Mouse (Mus musculus) embryonic facial prominence, embryonic 11.5 days (tissue): ENCODE results near the gene Hsdl1. TPM values are rescaled to one million over a fixed set of nuclear protein-coding genes. Genes with fewer than 3 reads are reported as not detected.

Experiments used
- ATAC-seq: fragments of 200-750 bp; cut with Nextera tagmentation; replicated peaks from 2 replicates; pipeline ENCODE4 v1.8.0; 2017; ENCODE audit warnings: low read depth; ENCODE audit not compliant: insufficient number of reproducible peaks, low FRiP score, low TSS enrichment
- DNase-seq: peaks from one replicate; pipeline ENCODE4 v3.0.0-alpha.2; 2015; ENCODE audit warnings: low spot score
- H3K27ac ChIP-seq: fragments of 300-500 bp; sonication (generic); replicated peaks from 2 replicates; pipeline ENCODE4 v1.5.1; 2014; ENCODE audit warnings: mild to moderate bottlenecking, low read depth, low read length, control low read depth
- H3K27me3 ChIP-seq: fragments of 300-500 bp; sonication (generic); 2 replicates; pipeline ENCODE4 v1.6.1; 2014; ENCODE audit warnings: mild to moderate bottlenecking, low read length, moderate library complexity, mixed read lengths; ENCODE audit not compliant: control insufficient read depth, insufficient read depth
- H3K36me3 ChIP-seq: fragments of 300-500 bp; sonication (generic); replicated peaks from 2 replicates; pipeline ENCODE4 v1.6.1; 2014; ENCODE audit warnings: low read depth, mild to moderate bottlenecking, low read length, moderate library complexity, mixed read lengths; ENCODE audit not compliant: control insufficient read depth, insufficient read depth
- H3K4me1 ChIP-seq: fragments of 300-500 bp; sonication (generic); 2 replicates; pipeline ENCODE4 v1.6.1; 2014; ENCODE audit warnings: low read length, mixed read lengths; ENCODE audit not compliant: control insufficient read depth, insufficient read depth
- H3K4me2 ChIP-seq: fragments of 300-500 bp; sonication (generic); 2 replicates; pipeline ENCODE4 v1.6.1; 2014; ENCODE audit warnings: low read depth, mild to moderate bottlenecking, control low read depth, low read length, moderate library complexity
- H3K4me3 ChIP-seq: fragments of 300-500 bp; sonication (generic); 2 replicates; pipeline ENCODE4 v1.5.1; 2014; ENCODE audit warnings: low read depth, low read length, control low read depth
- H3K9ac ChIP-seq: fragments of 300-500 bp; sonication (generic); replicated peaks from 2 replicates; pipeline ENCODE4 v1.6.1; 2014; ENCODE audit warnings: mild to moderate bottlenecking, control low read depth, low read length
- H3K9me3 ChIP-seq: fragments of 300-500 bp; sonication (generic); replicated peaks from 2 replicates; pipeline ENCODE4 v1.6.1; 2016; ENCODE audit warnings: mild to moderate bottlenecking, low read length, inconsistent platforms, mixed read lengths; ENCODE audit not compliant: control insufficient read depth
- WGBS: fragments of 180-500 bp; shearing (Covaris S2); extraction: QIAGEN DNeasy Blood & Tissue Kit; methylation state at CpG from one replicate; pipeline ENCODE4 v1.1.7; 2014; 5-methylcytosine and 5-hydroxymethylcytosine counted together
- polyA plus RNA-seq: library from polyadenylated mRNA; unstranded; fragments of >200 nt; fragmentation: Nextera tagmentation; extraction: Ambion mirVana; gene quantifications from 2 replicates; pipeline ENCODE4 v1.2.1, GENCODE M21; 2014

Gene Hsdl1
- polyA plus RNA-seq, 1 experiment from 2014 or later, result 39.6 TPM

DNA sequence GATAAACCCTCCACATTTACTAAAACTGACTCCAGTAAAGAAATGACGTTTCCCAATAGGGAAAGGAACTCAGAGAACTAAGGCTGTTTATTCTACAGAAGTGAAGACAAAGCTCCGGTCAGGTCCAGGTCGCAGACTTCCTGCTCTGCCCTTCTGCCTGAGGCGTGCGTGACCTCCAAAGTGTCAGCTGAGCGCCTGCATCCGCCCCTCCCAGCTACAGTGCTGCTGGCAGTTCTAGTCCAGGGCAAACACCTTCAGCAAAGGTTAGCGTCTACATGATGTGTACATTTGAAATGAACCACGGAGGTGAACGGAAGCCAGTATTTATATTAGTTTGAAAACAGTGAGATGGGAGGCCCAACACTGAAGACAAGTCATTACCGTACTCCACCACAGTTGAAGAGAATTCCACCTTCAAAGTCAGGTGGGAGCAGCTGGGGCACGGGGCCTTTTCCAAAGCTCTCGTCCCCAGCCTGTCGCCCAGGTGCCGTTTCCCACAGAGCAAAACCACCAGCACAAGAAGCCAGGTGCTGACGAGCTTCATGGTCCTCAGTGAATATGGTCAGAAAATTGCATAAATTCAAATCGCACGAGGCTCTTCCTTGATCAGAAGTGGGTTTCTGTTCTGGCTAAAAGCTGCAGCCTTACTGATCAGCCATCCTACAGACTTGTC, 27.8 kb downstream of the Hsdl1 start:
- ATAC-seq, result no peak
- no peak overlapping the region for H3K4me2 ChIP-seq
- peaks cover 6% of the 10 kb centered on the region for H3K36me3 ChIP-seq
- DNase-seq, result no peak
- 73% methylated on average over 18 of the region's 18 CpGs for WGBS
- H3K27me3 ChIP-seq, result no peaks in the 10 kb centered on the region
- no peak overlapping the region for H3K27ac ChIP-seq
- H3K4me3 ChIP-seq, result no peak overlapping the region
- no peaks in the 10 kb centered on the region for H3K4me1 ChIP-seq
- no peaks in the 10 kb centered on the region for H3K9me3 ChIP-seq
- no peak overlapping the region for H3K9ac ChIP-seq

DNA sequence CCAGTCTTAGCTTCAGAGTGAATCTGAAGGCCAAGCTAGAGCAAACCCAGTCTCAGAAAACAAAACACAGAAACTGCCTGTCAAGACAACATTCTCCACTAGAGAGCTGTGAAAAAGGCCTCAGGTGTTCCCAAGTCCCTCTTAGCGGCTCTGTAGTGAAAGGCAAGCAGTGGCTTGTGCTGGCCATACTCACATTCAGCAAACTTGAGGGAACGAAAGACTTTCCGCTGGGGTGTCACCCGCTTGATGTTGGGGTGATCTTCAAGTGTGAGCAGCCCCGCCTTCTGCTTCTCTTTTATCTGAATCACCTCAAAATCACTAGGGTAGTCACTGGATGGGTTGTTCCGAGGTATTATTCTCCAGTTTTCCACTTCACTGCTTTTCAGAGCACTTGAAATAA, 29.2 kb downstream of the Hsdl1 start:
- peaks cover 6% of the 10 kb centered on the region for H3K36me3 ChIP-seq
- no peak overlapping the region for H3K9ac ChIP-seq
- no peaks in the 10 kb centered on the region for H3K27me3 ChIP-seq
- H3K4me2 ChIP-seq, result no peak overlapping the region
- no peak overlapping the region for H3K27ac ChIP-seq
- 88% methylated on average over 6 of the region's 6 CpGs for WGBS
- H3K4me3 ChIP-seq, result no peak overlapping the region
- H3K9me3 ChIP-seq, result no peaks in the 10 kb centered on the region
- DNase-seq (no peak), ATAC-seq (no peak)
- no peaks in the 10 kb centered on the region for H3K4me1 ChIP-seq

DNA sequence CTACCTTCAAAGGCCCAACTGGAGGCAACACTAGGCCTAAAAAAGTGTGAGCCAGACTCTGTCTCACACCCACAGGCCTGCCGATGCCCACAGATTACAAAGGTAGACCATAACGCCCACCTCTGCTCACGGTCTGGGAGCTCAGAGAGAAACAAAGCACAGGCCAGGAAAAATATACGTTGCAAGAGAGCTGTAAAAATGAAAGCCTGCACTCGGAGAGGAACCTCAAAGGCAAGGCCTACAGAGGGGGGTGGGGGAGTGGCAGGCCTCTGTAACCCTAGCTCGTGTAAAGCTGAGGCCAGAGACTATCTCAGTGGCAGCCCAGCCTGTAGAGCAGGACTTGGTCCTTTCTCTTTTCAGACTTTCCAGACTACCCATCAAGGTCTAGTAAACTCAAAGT, 29.8 kb downstream of the Hsdl1 start:
- no peak overlapping the region for H3K4me3 ChIP-seq
- no peaks in the 10 kb centered on the region for H3K27me3 ChIP-seq
- no peak overlapping the region for H3K4me2 ChIP-seq
- H3K9ac ChIP-seq, result no peak overlapping the region
- DNase-seq (no peak), ATAC-seq (no peak)
- H3K4me1 ChIP-seq, result no peaks in the 10 kb centered on the region
- peaks cover 6% of the 10 kb centered on the region for H3K36me3 ChIP-seq
- WGBS, result 77% methylated on average over 6 of the region's 6 CpGs
- no peaks in the 10 kb centered on the region for H3K9me3 ChIP-seq
- H3K27ac ChIP-seq, result no peak overlapping the region

GRCm38 (mm10) chr8:119544606-119545005, 30.4 kb downstream of the Hsdl1 start:
- DNase-seq (no peak), ATAC-seq (no peak)
- Histone ChIP-seq H3K36me3 (peaks cover 9% of the 10 kb centered on the region), H3K9ac (no peak overlapping the region), H3K4me1 (no peaks in the 10 kb centered on the region), H3K4me2 (no peak overlapping the region), H3K4me3 (no peak overlapping the region), H3K27me3 (no peaks in the 10 kb centered on the region), H3K9me3 (no peaks in the 10 kb centered on the region), H3K27ac (no peak overlapping the region)
- WGBS, result 83% methylated on average over 3 of the region's 3 CpGs

DNA sequence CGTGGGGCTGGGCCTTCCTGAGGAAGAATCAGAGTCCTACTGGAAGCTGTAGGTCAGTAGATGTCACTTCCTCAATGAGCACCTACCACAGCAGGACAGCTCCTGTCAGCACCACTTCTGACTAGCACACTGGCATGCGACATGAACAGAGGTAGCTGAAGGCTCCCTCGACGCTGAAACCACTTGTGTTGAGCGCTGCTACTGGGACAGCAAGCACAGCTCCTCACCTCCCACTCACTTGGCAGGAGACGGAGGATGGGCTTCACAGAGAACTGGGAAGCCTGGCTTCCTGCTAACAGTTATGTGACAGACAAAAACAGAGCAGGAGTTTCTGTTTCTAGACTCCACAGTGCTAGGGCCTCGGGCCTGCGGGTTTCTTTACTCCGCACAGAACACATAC, 43.0 kb downstream of the Hsdl1 start:
- H3K27me3 ChIP-seq, result no peaks in the 10 kb centered on the region
- ATAC-seq, result no peak
- H3K4me3 ChIP-seq, result no peak overlapping the region
- H3K9ac ChIP-seq, result no peak overlapping the region
- no peak overlapping the region for H3K27ac ChIP-seq
- 93% methylated on average over 9 of the region's 9 CpGs for WGBS
- peaks cover 12% of the 10 kb centered on the region for H3K36me3 ChIP-seq
- no peaks in the 10 kb centered on the region for H3K4me1 ChIP-seq
- no peak overlapping the region for H3K4me2 ChIP-seq
- no peaks in the 10 kb centered on the region for H3K9me3 ChIP-seq
- DNase-seq, result no peak

DNA sequence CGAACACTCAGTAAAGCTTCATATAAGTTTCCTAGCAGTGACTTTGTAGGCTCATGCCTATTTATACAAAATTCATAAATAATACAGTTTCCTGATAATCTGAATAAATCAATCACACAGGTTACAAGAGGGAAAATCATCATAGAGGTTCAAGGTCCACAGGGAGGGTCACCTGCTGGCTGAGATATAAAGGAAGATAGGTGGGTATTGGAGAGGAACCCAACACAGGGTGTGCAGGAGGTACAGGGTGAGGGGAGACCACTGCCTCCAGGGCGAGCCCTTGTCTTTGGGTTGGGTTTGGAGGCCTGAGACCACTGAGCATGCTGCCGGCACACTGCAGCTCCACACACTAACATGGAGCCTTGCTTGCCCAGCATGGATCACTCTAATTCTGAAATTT, 43.6 kb downstream of the Hsdl1 start:
- H3K36me3 ChIP-seq, result peaks cover 12% of the 10 kb centered on the region
- no peaks in the 10 kb centered on the region for H3K4me1 ChIP-seq
- H3K9ac ChIP-seq, result no peak overlapping the region
- ATAC-seq, result no peak
- H3K4me3 ChIP-seq, result no peak overlapping the region
- H3K9me3 ChIP-seq, result no peaks in the 10 kb centered on the region
- H3K27me3 ChIP-seq, result no peaks in the 10 kb centered on the region
- no peak overlapping the region for H3K27ac ChIP-seq
- no peak for DNase-seq
- WGBS, result 93% methylated on average over 3 of the region's 3 CpGs
- no peak overlapping the region for H3K4me2 ChIP-seq

DNA sequence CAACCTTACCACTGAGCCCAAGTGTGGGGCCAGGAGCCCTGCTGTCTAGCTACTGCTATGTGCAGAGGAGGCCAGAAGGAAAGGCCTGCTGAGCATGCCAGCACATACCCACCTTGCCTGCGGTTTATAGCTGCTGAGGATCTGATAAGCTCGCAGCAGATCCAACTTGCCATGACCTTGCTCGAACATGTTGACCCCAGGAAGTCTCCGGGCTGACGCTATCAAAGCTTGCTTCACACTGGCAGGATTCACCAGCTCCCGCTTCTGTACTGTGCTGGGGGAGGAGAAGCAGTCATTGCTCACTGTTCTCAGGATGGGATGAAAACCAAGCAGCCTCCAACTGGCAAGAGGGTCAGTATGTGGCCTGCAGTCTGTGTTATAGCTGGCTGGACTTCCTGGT, 44.0 kb downstream of the Hsdl1 start:
- no peak overlapping the region for H3K4me2 ChIP-seq
- no peaks in the 10 kb centered on the region for H3K4me1 ChIP-seq
- H3K4me3 ChIP-seq, result no peak overlapping the region
- no peak overlapping the region for H3K9ac ChIP-seq
- H3K27me3 ChIP-seq, result no peaks in the 10 kb centered on the region
- WGBS, result 90% methylated on average over 6 of the region's 6 CpGs
- no peak overlapping the region for H3K27ac ChIP-seq
- ATAC-seq (no peak), DNase-seq (no peak)
- peaks cover 12% of the 10 kb centered on the region for H3K36me3 ChIP-seq
- no peaks in the 10 kb centered on the region for H3K9me3 ChIP-seq

DNA sequence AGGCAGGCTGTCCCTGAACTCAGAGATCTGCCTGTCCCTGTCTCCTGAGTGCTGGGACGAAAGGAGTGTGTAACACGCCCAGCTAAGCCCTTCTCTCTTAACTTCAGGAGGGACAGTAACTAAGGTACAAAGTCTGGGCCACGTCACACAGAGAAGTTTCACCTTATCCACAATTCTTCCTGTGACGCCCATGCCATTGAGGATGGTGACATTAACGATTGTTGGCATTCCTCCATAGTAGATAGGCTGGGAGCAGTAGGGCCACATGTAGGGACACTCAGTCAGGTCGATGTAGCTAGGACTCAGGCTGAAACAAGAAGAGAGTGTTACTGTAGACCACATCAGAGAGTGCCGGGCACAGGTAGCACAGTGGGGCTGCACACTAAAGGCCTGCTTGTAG, 46.2 kb downstream of the Hsdl1 start:
- Histone ChIP-seq H3K9ac (no peak overlapping the region), H3K9me3 (no peaks in the 10 kb centered on the region), H3K27me3 (no peaks in the 10 kb centered on the region), H3K4me1 (no peaks in the 10 kb centered on the region), H3K36me3 (peaks cover 19% of the 10 kb centered on the region), H3K4me3 (no peak overlapping the region), H3K4me2 (no peak overlapping the region), H3K27ac (no peak overlapping the region)
- ATAC-seq (no peak), DNase-seq (no peak)
- 92% methylated on average over 7 of the region's 7 CpGs for WGBS
